Mouse (Mus musculus) forebrain, embryonic 14.5 days (tissue): ENCODE measurements at regions not wholly inside any gene's neighbourhood (a gene's known extent, or its start where the extent isn't known, plus 50 kb on each side); places are given as distances from the start of the nearest gene placed in this dataset.
A peak's percentile ranks its signal among the peaks of the same experiment; 100 is the strongest.

Experiments used
- ATAC-seq: fragments of 200-750 bp; cut with Nextera tagmentation; 2 replicates; pipeline ENCODE4 v1.8.0; 2017; ENCODE audit warnings: mild to moderate bottlenecking, moderate library complexity
- DNase-seq: peaks from one replicate; pipeline ENCODE4 v3.0.0-alpha.2; 2015; ENCODE audit warnings: low spot score
- H3K27ac ChIP-seq: fragments of 300-500 bp; sonication (generic); 2 replicates; pipeline ENCODE4 v1.5.1; 2014; ENCODE audit warnings: low read depth, mild to moderate bottlenecking, control low read depth, low read length, moderate library complexity
- H3K27me3 ChIP-seq: fragments of 300-500 bp; sonication (generic); replicated peaks from 2 replicates; pipeline ENCODE4 v1.6.1; 2014; ENCODE audit warnings: low read length, control low read depth, mixed read lengths; ENCODE audit not compliant: control insufficient read depth, insufficient read depth
- H3K36me3 ChIP-seq: fragments of 300-500 bp; sonication (generic); 2 replicates; pipeline ENCODE4 v1.6.1; 2014; ENCODE audit warnings: low read length, control low read depth; ENCODE audit not compliant: control insufficient read depth, insufficient read depth
- H3K4me1 ChIP-seq: fragments of 300-500 bp; sonication (generic); 2 replicates; pipeline ENCODE4 v1.6.1; 2014; ENCODE audit warnings: antibody characterized with exemption, low read length, control low read depth; ENCODE audit not compliant: control insufficient read depth, insufficient read depth
- H3K4me2 ChIP-seq: fragments of 300-500 bp; sonication (generic); 2 replicates; pipeline ENCODE4 v1.6.1; 2014; ENCODE audit warnings: mild to moderate bottlenecking, control low read depth, low read length
- H3K4me3 ChIP-seq: fragments of 300-500 bp; sonication (generic); 2 replicates; pipeline ENCODE4 v1.5.1; 2014; ENCODE audit warnings: low read depth, low read length, control low read depth
- H3K9ac ChIP-seq: fragments of 300-500 bp; sonication (generic); 2 replicates; pipeline ENCODE4 v1.6.1; 2014; ENCODE audit warnings: mild to moderate bottlenecking, low read length, control low read depth, moderate library complexity
- H3K9me3 ChIP-seq: fragments of 300-500 bp; sonication (generic); replicated peaks from 2 replicates; pipeline ENCODE4 v1.6.1; 2016; ENCODE audit warnings: low read length, control low read depth, mixed read lengths; ENCODE audit not compliant: control insufficient read depth
- WGBS: fragments of 180-500 bp; shearing (Covaris S2); extraction: QIAGEN DNeasy Blood & Tissue Kit; methylation state at CpG from one replicate; pipeline ENCODE4 v1.1.7; 2014; 5-methylcytosine and 5-hydroxymethylcytosine counted together

DNA sequence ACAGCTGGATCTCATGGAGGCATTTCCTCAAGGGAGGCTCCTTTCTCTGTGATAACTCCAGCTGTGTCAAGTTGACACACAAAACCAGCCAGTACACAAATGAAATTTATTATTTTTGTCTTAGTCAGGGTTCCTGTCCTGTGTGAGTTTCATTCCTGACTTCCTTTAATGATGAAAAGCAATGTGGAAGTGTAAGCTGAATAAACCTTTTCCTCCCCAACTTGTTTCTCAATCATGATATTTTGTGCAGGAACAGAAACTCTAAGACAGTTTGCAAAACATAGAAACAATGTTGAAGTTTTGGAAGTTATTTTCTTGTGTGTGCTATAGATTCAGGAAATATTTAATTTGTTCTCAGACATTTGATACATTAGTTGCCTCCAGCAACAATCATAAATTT lies 526.9 kb downstream of the 1700017N19Rik start:
- Histone ChIP-seq H3K9ac (no peak overlapping the region), H3K4me2 (no peak overlapping the region), H3K4me3 (no peak overlapping the region), H3K27ac (no peak overlapping the region), H3K4me1 (no peaks in the 10 kb centered on the region), H3K36me3 (no peaks in the 10 kb centered on the region), H3K27me3 (no peaks in the 10 kb centered on the region), H3K9me3 (no peaks in the 10 kb centered on the region)
- DNase-seq: no peak
- no peak for ATAC-seq

DNA sequence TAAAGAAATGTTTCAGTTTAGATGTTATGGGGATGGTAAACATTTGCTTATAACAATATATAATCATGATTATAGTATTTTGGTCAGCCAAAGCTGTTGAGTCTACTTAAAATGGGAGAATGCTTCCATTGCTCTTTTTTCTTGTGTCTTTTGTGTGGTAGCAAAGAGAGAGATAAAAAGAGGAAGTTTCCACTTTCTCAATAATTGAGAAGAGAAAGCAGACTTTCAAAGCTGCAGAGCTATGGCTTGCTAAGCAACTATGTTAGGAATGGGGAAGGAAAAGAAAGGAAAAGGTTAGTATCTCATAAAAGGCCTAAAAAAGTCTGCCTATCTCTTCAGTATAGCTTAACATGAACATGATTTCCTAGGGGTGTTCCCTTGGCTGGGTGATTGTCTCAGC lies 529.9 kb downstream of the 1700017N19Rik start:
- no peaks in the 10 kb centered on the region for H3K27me3 ChIP-seq
- H3K4me2 ChIP-seq: no peak overlapping the region
- DNase-seq (no peak), ATAC-seq (no peak)
- no peaks in the 10 kb centered on the region for H3K4me1 ChIP-seq
- no peak overlapping the region for H3K27ac ChIP-seq
- no peaks in the 10 kb centered on the region for H3K9me3 ChIP-seq
- no peaks in the 10 kb centered on the region for H3K36me3 ChIP-seq
- no peak overlapping the region for H3K9ac ChIP-seq
- H3K4me3 ChIP-seq: no peak overlapping the region

DNA sequence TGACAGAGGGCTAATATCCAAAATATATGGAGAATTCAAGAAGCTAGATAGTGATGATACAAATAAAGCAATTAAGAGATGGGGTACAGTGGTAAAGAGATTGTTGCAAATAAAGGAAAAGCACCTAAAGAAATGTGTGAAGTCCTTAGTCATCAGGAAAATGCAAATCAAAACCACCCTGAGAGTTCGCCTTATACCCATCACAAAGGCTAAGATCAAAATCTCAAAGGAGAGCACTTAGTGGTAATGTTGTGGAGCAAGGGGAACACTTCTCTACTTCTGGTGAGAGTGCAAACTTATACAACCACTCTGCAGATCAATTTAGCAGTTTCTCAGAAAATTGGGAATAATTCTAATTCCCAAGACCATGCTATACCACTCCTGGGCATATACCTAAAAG lies 514.2 kb upstream of the Mgat4c start:
- no peaks in the 10 kb centered on the region for H3K36me3 ChIP-seq
- H3K9ac ChIP-seq: no peak overlapping the region
- no peak overlapping the region for H3K27ac ChIP-seq
- H3K4me3 ChIP-seq: no peak overlapping the region
- 97% methylated on average over 1 of the region's 1 CpGs for WGBS
- H3K27me3 ChIP-seq: no peaks in the 10 kb centered on the region
- no peaks in the 10 kb centered on the region for H3K4me1 ChIP-seq
- H3K4me2 ChIP-seq: no peak overlapping the region
- H3K9me3 ChIP-seq: no peaks in the 10 kb centered on the region
- DNase-seq (no peak), ATAC-seq (no peak)

DNA sequence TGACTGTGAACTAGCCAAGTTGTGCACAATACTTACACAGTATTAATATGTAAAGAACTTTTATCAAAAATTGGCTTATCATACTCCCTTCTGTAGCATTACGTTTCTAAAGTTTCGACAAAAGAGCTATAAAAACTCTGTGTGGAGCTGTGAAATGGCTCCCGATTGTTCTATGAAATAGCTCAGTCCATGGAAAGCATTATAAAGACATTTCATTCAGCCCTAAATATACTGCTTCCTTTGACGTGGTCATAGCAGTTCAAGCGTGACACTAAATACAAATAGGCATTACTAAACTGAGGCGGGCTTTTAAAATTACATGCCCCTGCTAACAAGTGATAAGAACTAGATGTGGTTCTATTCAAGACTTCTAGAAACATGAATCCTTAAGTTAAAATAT lies 509.5 kb upstream of the Mgat4c start:
- no peaks in the 10 kb centered on the region for H3K9me3 ChIP-seq
- H3K27ac ChIP-seq: no peak overlapping the region
- DNase-seq: no peak
- 57% methylated on average over 6 of the region's 6 CpGs for WGBS
- H3K4me3 ChIP-seq: no peak overlapping the region
- H3K36me3 ChIP-seq: no peaks in the 10 kb centered on the region
- ATAC-seq: no peak
- H3K4me1 ChIP-seq: no peaks in the 10 kb centered on the region
- H3K4me2 ChIP-seq: no peak overlapping the region
- H3K27me3 ChIP-seq: no peaks in the 10 kb centered on the region
- H3K9ac ChIP-seq: no peak overlapping the region

DNA sequence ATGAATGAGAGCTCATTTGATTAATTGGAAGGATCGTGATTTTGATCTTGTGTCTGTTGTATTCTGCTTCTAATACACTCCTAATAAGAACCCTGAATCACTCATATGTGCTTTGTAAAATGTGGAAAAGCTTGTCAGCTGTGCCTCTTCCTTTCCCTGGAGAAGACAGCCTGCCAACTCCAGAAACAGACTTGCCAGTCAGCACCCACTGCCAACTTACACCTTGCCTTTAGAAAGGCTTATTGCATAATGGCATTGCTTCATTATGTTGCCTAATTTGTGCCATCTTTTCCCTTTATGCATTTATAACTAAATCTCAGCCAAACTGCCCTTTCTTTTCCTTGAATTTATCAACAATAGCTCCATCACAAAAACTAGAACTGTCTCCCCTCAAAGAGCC lies 492.1 kb upstream of the Mgat4c start:
- Histone ChIP-seq H3K4me3 (no peak overlapping the region), H3K9me3 (no peaks in the 10 kb centered on the region), H3K36me3 (no peaks in the 10 kb centered on the region), H3K9ac (no peak overlapping the region), H3K27me3 (no peaks in the 10 kb centered on the region), H3K27ac (no peak overlapping the region), H3K4me1 (no peaks in the 10 kb centered on the region), H3K4me2 (no peak overlapping the region)
- 65% methylated on average over 1 of the region's 1 CpGs for WGBS
- DNase-seq: peak; percentile 77
- peak; percentile 83; the same call in 1 of the 2 replicates for ATAC-seq
